Mouse (Mus musculus) layer of hippocampus, postnatal 36 days (tissue): ENCODE measurements around the gene Pigp. TPM values are rescaled to one million over a fixed set of nuclear protein-coding genes. Genes with fewer than 3 reads are reported as not detected.
"Not testable (repeated sequence)": the region's sequence is repeated elsewhere in the genome, so short reads cannot be mapped to it uniquely, and the experiment has no call there.

Experiments
- DNase-seq, 2 experiments: peaks; one replicate each; pipeline ENCODE4 v3.0.0; 2022
- total RNA-seq, 2 experiments: library from RNA; stranded (reverse); gene quantifications; 2 replicates each; pipeline ENCODE4 v1.2.3; 2021

The Pigp gene
- total RNA-seq, 2 experiments from 2014 or later = 32.3 to 39.3 TPM

DNA sequence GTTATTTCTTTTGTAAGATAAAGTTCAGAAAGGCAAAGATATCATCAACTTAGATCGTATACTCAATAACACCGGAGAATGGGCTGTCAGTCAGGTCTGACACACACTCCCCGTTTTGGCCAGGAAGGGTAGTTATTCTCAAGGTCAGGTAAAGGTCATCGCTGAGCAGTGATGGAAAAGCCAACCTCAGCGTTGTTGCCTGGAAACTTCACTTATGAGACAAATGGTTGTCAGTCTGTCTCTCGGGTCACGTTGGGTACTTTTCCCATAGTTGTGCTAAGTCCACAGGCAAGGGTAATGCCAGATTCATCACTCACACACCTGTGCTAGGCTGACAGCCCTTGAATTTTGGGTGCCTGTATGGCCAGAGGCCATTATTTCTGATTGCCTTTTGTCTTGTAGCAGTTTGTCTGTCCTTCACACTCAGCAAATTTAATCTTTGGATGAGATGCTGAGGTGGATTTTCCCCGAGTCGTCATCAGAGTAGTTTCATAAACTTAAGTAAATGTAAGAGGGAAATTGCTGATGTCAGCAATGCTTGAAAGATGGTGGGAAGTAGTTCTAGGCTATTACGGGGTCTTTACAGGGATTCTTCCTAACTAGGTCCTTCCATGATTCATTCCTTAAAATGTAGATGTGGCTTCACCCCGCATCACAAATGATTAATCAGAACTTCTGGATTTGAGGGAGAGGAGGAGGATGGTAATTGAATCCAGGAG is 14.7 kb downstream of the Pigp start:
- no peak for DNase-seq

DNA sequence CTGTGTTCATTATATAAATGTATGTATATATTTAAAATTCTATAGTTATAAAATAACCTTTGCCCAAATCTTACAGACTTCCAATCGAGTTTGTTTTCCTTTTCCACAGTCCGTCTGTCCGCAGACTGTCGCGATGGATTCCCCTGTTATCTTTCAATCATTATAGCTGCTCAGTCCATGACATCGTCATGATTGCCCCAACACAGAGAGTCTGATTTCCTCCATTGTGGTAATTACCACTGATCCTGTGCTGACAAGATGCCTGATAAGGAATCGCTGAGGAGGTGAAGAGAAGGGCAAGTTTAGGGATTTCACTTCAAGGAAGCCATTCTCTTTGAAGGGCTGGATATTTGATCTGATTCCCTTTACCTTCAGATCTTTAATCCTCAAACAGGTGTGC is 15.6 kb downstream of the Pigp start:
- DNase-seq = no peak

DNA sequence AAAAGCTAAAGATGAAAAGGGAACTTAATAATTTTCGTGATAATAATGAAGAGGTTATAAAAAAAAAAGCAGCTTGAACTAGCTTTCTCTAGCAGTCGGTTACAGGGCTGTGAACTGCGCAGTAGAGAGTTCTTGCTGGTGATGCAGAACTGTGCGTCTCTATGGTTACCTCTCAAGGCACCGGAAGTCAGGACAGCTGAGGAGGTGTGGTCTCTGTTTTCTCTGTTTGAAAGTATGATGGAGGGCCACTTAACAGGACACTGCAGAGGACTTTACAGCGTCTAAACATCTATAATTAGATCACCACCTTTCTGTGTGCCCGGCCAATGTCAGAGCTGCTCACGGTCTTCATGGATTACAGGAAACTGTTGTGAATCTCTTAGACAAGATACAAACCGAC is 17.2 kb downstream of the Pigp start:
- DNase-seq = peak in 1 of 2 experiments; percentile 36

DNA sequence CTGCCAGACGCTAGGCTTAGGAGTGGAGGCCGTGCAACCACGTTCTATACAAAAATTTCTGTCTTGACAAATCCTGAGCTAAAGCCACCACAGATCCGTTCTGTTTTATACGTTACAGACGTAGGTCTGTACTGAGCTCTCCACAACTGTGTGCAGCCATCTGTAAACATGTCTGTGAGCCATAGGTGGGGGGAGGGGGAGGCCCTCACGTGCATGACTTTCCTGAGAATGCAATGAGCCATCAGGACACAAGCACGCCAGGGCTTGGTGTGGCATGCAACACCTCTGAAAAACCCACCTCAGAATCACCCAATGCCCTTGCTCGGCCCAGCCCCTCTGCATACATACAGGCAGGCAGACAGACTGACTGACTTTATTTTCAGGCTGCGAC is 21.4 kb downstream of the Pigp start:
- DNase-seq = no peak

DNA sequence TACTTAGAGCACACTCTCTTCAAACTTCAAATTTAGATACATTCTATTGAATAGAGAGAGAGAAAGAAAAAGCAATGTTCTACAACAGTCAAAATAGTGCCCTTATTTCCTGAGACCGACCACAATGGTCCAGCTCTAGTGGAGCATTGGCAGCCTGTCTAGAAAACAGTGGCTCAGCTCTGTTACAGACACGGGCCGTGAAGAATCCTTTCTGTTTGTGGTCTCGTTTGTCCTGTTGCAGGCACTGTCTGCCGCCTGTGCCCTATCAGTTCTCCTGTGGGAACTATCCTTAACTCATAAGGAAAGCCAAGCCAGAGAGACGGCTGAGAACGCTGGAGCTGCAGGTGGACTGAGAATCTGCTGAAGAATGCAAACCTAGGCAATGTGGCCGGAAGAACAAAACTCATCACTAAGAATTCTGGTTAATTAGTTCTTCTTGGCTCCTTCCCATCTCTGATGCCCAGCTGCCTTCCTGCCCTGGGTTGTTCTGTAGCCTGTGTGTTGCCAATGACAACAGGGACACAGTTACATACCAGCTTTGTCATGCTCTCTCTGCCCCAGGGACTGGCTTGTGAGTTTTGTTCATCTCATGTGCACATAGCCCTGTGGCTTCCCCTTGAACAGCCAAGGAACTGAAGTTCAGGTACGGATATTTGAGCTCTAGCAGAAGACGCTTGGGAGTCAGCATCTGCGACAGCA is 21.9 kb downstream of the Pigp start:
- DNase-seq = no peak

DNA sequence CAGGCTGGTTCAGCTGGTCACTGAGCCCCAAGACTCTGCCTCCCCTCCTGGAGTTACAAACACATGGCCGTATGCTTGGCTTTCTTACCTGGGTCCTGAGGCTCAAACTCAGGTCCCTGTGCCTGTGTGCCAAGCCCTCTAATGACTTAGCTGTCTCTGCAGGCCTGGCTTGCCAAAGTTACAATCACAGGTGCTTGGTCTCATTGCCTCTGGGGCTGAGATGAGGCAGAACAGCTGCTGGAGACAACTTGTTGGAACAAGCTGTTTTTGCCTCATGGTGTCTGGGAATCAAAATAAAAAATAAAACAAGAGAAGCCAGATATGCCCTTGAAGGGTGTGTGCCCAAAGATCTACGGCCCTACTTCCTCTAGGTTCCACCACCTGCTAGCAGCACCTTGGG is 22.9 kb downstream of the Pigp start:
- DNase-seq = no peak

DNA sequence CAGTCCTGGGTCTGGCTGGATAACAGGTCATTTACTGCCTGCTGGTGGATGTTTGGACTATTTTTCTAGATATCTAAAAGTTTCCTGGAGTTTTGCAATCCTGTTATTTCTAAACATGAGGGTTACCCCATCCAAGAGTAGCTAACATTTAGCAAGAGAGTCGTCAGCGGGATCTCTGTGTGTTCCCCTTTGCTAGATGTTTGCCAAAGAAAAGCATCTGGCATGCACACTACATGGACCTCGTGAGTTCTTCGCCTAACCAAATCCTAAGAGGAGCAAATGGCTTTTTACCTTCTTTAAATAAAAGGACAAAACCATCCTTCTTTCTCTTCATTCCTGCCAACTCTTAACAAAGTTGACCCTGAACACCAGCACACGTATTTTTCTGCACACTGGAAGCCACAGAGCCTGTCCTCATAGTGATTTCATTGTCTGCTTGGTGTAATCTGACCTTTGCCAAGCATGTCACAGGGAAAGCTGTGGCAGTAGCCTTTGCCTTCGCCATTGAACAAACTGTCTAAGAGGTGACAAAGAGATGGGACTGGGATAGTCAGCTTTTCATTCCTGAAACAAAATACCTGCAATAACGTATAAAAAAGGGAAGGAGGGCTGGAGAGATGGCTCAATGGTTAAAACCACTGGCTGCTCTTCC is 24.4 kb downstream of the Pigp start:
- no peak for DNase-seq

DNA sequence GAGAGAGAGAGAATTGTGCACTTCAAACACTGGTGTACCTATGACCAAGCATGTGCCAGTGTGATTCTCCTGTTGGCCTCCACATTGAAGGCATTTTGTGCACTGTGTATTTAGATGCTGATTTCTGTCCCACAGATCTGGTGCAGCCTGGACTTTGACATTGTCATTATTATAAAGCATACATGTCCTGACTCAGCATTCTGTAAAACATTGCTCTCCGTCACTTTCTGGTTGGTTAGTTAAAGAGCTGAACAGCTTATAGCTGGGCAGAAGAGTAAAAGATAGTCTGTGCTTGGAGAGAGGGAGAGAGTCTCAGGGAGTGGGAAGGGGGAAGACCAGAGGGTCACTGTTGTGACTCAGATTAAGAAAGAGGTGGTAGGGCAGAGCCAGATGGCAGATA is 25.9 kb downstream of the Pigp start:
- no peak for DNase-seq

DNA sequence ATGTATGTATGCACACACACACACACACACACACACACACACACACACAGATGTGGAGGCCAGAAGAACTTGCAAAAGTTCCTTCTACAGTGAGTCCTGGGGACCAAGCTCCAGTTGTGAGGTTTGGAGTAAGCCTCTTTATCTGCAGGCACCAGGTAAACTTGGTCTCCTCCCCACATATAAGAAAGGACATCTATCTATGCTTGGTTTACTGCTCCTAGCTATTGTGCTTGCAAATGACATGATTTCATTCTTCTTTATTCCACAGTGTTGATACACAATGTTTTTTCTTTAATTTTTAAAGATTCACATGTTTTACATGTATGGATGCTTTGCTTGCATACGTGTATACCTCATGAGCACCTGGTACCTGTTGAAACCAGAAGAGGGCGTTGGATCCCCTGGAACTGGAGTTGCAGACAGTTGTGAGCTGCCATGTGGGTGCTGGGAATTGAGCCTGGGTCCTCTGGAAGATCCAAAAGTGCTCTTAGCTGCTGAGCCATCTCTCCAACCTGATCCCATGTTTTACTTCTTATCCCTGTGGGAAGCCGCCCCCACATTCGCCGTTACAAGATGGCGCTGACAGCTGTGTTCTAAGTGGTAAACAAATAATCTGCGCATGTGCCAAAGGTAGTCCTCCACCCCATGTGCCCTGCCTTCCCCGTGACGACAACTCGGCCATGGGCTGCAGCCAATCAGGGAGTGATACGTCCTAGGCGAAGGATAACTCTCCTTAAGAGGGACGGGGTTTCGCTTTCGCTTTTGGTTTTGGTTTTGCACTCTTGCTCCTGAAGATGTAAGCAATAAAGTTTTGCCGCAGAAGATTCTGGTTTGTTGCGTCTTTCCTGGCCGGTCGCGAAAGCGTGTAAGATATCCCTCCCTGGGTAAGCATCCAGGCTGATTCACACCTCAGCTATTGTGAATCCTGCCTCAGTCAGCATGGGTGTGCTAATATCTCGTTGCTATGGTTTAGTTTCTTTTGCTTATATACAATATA is 32.2 kb downstream of the Pigp start:
- not testable (repeated sequence) for DNase-seq

DNA sequence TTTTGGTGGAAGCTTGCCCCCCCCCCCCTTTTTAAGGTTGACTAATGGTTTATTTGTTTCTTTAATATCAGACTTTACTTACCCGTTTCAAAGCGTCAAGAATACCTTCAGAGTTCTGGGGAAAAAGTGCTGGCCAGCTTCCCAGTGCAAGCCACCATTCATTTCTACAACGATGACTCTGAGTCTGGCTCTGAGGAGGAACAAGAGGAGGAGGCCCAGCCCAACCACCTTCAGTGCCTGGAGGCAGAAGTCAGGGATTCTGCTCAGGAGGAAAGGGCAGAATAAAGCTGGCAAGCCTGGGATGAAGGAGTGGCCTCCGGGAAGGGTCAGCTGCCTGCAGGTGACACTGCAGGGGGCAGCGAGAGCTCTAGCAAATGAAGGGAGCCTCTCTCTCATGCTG is 36.0 kb downstream of the Pigp start:
- no peak for DNase-seq

DNA sequence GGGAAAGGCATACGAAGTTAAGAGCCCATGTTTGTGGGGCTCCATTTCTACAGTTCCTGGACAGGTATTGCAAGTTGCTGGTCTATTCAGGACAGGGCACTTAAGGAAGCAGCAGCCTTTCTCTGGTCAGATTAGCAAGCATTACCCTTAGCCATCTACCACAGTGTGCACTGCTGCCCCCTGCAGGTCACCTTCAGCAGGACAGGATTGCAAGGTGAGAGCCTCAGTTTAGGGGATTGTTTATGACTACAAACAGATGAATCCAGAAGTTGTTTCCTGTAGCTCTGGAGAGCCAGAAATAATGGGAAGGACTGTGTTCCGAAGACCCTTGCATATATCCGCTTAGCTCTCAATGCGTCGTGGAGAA is 39.8 kb downstream of the Pigp start:
- DNase-seq = peak in 1 of 2 experiments; percentile 56

DNA sequence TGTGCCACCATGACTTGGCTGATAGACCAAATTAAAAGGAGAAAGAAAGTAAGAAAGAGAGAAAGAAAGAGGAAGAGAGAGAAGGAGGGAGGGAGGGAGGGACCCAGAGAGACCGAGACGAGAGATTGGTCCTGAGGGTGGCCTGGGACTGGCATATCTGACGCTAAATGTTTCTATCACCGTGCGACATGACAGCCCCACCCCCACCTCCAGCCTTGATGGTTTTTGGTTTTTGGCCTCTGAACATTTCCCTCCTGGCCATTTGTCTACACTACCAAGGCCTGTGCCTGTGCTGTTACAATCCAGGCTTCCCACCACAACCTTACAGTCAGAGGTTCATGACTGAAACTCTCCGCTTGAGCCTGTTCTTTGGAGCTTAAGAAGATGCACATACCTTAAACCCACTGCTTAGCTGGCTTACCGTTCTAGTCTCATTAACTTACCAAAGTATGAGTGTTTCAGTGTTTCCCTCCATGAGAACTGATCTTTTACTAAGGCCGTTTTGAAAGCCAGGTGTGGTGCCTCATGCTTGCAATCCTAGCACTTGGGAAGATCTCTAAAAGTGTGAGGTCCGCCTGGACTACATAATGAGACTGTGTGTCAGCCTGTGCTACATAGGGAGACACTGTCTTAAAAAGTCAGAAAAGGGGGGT is 40.3 kb downstream of the Pigp start:
- no peak for DNase-seq

DNA sequence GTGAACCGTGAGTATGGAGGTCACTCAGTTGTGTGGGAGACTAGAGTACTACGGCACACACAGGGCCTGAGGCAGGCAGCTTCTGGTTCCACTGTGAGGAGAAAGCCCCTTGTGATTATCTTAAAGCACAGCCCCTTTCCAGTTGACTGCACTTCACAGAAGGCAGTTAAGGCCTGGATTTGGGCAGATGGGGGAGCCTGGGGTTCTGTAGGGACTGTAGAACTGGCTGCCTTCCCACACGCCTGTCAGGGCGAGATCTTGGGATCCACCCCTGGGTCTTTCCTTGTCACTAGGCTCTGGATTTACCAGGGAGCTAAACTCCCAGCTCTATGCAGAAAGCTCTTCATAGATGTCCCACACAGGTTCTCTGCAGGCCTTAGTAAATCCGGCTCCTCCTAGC is 41.2 kb downstream of the Pigp start:
- no peak for DNase-seq

DNA sequence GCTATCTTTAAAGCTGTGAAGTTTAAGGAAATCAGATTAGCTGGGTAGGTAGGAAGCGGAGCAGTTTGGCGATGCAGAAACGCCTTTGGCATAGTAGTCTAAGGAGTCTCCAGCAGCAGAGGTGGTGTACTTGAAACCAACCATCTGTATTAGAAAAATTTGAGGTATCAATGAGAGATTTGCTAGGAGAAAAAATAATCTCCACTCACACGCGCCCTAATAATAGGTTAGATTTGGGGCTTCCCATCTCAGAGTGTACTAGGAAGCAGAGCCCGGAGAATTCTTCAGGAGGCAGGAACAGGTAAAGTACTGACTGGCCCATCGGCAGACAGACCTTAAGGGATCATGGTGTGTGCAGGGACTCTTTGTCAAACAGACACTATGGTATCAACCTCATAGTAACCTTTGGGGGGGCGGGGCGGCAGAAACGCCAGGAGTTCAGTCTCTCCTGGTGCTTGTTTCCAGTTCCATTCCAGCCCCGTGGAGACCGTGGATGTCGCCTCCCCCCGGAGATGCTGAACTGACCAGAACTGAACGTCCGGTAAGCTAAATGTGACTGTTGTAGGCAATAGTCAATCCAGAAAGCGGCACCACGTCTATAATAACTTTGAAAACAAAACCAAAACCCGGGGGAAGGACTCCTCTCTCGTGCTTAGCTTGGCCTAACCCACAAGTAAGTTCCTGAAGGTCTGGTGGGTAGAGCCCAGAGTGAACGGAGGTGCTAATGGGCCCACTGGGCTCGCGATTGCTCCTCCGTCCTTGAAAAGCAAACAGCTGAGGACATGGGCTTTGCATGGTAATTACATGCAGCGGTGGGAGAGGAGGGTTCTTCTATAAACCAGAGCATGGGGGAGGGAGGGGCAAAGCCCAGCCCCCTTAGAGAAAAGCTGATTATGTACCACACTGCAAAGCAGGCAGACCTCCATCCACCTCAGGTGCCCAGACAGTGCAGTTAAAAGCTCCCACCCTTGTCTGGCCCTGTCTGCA is 42.5 kb downstream of the Pigp start:
- no peak for DNase-seq

DNA sequence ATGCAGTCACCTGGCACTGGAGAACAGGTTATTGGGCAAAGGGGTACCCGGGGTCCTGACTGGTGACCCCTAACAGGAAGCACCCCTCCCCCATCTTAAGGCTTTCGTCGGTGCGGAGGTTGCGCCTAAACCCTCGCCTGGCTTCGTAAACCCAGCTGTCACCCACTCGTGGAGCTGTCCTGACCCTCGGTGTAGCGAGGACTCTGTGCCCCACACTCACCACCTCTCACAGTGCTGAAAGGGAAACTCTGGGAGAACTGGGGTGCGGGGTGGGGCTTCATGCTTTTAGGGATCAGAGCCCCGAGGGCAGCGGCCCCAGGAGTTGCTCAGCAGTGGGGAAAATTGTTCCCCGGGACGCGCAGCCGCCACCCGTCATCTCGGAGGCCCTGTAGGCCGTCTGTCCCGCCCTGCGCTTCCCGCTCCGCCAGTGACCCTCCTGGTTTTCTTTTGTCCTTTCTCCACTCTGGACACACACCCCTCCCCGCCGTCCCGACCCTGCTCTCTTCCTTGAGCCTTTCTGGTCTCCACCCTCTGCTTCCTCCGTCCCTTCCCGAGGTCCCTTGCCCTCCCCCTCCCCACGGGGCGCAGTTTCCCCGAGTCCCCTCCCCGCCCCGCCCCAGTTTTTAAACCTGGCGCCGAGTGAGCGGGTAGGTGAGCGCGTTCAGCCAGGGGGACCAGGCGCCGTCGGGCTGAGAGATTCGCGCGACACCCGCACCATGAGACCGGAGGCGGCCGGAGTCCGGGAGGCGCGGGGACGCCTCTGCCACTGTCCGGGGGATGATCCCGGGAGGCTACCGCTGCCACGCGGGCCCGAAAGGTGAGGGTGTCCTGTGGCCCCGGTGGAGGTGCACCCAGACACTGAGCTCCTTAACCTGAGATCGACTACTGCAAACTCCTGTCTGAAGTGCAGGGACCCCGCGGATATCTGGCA is 43.6 kb downstream of the Pigp start, which contains the start of gene Ripply3:
Gene Ripply3, plus strand, starts transcription at position 640 of the 931 bp plus-strand sequence.
- DNase-seq = no peak

DNA sequence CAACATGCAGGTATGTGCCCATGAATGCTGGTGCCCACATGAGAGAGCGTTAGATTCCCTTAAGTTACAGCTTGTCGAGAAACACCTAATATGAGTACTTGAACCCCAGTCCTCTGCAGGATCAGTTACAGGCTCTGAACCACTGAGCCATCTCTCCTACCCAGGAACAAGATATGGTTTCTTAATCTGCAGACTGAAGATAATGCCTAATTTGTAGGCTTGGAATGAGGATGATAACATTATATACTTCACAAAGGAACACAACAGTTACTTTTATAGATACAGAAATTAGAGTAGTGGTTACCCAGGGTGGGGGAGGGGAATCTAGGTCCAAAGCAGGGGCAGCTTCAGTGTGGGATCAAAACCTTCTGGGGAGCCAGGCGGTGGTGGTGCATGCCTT is 45.6 kb downstream of the Pigp start:
- DNase-seq = no peak

DNA sequence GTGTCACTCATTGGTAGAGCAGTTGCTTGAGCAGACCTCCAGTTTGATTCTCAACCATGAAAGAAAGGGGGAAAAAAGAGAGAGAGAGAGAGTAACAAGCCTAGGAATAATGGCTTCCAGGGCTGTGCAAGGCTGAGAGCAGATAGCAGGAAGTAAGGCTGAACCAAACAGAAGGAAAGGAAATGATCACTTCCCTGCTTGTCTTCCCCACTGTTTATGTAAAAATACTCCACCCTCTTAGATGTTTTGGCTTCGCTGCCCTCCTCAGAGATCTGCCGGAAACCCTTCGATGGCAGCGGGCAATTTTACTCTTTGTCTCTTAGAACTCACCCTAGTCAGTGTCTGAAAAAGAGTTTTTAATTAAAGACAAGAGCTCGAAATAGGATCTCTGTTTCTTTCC is 48.0 kb downstream of the Pigp start:
- DNase-seq = no peak

DNA sequence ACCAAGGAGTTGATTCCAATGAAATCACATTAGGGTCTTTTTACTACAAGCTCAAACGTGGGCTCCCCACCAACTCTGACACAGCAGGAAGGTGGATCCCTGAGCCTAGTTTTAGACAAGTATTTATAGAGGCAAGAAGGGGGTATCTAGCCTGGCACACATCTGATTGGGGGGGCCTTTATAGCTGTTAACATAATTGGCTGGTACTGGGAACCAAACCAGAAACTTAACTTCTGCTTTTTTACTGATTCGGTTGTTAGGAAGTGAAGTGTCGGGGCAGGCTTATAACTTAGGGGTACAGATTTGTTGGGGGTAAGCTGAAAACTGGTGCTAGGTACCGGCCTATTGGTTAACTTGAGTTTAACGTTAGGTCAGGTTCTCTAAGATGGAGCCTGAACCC is 51.4 kb downstream of the Pigp start:
- DNase-seq = no peak

DNA sequence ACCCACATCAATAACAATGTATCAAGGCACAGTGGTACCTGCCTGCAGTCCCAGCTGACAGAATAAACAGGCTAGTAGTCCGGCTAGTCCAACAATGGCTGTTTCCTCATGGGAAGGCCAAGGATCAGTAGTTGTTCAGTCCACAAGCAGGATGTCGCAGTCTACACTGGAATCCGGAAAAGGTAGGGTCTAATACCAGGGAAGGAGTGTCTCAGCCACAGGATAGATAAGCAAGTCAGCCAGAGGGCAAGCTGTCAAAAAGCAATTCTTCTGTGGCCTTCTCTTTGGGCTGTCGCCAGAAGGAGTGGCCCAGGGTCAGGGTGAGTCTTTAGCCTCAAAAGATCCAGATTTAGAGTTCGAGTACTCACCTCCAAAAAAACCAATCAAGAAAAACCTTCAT is 53.9 kb downstream of the Pigp start:
- no peak for DNase-seq

DNA sequence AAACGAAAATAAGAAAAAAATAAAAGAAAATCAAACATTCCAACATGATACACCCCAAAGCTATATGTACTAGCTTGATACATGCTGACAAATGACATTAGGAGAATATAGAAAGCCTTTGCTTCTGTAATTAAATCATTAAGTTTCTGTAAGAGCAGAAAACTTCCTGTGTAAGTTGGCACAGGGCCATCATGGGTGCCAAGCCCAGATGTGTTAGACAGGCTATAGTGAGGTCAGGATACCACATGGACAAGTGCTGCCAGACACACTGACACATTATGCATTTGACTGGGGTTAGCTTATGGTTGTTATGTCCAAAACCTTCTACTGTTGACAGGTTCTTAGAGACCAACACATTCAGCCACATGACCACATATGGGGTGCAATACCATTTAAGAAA is 56.4 kb downstream of the Pigp start:
- DNase-seq = no peak
